Mouse (Mus musculus): ENCODE results near the gene Baz2b.

GRCm38 (mm10) chr2:60049889-60050288 is 159.8 kb downstream of the Baz2b start:
- TF ChIP-seq CTCF (IDR thresholded peaks at IDR 0.05; ENCODE audit: low read depth) (no peak), EP300 (optimal IDR thresholded peaks at IDR 0.05) (no peak)
